Mouse (Mus musculus) bone marrow, adult 2 months (tissue): Measurements from ENCODE around the gene Mlx.

Experiments used
- CTCF ChIP-seq: fragments of 200-500 bp; IDR thresholded peaks from 2 replicates; pipeline ENCODE4 v1.5.1; 2011; ENCODE audit warnings: low read length, control low read depth; ENCODE audit not compliant: control insufficient read depth, insufficient read depth
- POLR2A ChIP-seq: fragments of 200-500 bp; IDR thresholded peaks from 2 replicates; pipeline ENCODE4 v1.6.1; 2011; ENCODE audit warnings: low read depth, mild to moderate bottlenecking, control low read depth, low read length, borderline replicate concordance; ENCODE audit not compliant: control insufficient read depth

- TF ChIP-seq CTCF = no peak
- peak; percentile 58; the same call in 1 of the 2 replicates for TF ChIP-seq POLR2A
These were observed 17.5 kb upstream of the Mlx start, which contains the start of gene Naglu for GRCm38 (mm10) chr11:101069391-101070188.
